Mouse (Mus musculus) granulocyte monocyte progenitor cell, adult 5-6 weeks (primary cell): Measurements from ENCODE around the gene Gm379. TPM values are rescaled to one million over a fixed set of nuclear protein-coding genes. Genes with fewer than 3 reads are reported as not detected.

Source experiments
- ATAC-seq: replicated peaks from 2 replicates; pipeline ENCODE4 v1.8.0; 2016; ENCODE audit warnings: mild to moderate bottlenecking, moderate TSS enrichment, inconsistent platforms; ENCODE audit not compliant: poor library complexity, severe bottlenecking
- total RNA-seq, 2 experiments: library from RNA; stranded (forward) in 1 of 2; stranded (reverse) in 1 of 2; fragments of 200-712, 200-1000 nt in 1 of 2; fragments of >200 nt in 1 of 2; fragmentation: Nextera tagmentation in 1 of 2; gene quantifications; 2 replicates each; pipeline ENCODE4 v1.2.3; 2014 to 2017

Gm379 gene
- total RNA-seq (2014; fragmentation: Nextera tagmentation) (not detected in 2 replicates), total RNA-seq (2017) (not detected in 2 replicates)

DNA sequence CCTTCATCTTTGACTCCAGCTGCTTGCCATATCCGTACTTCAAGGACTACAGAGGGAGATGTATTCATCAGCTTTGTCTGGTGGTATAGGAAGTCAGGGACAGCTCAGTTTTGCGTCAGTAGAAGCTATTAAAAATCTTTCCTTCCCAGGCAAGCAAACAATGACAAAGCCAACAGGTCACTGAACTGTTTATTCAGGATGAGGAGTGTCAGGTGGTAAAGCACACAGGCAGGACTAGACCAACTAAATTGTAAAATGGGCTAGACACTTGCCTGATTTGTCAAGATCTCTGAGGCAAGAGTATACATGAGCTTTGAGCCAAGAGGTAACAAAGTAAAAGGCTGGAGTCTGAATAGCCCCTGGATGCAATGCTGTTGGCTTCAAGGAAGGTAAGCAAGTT, at the start of gene Gm379:
Gene Gm379, minus strand, starts transcription at position 7 of the 400 bp plus-strand sequence.
- ATAC-seq, result no peak

DNA sequence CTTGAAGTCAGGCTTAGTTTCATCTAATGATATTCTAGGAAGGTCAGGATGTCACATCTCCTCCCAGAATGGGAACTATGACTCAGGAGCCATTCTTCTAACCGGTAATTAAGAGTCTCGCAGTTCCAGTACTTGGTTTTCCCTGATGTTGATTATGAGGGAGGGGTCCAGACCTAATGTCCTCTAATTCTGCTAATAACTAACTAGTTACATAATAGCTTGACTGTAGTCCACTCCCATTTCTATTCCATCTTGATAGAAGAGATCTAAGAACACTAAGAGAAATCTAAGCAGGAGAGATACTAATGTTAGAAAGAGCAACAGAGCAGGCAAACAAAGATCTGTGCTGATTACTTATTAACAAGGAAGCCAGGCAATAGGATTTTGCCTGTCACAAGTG, 39.6 kb upstream of the Gm379 start:
- no peak for ATAC-seq

DNA sequence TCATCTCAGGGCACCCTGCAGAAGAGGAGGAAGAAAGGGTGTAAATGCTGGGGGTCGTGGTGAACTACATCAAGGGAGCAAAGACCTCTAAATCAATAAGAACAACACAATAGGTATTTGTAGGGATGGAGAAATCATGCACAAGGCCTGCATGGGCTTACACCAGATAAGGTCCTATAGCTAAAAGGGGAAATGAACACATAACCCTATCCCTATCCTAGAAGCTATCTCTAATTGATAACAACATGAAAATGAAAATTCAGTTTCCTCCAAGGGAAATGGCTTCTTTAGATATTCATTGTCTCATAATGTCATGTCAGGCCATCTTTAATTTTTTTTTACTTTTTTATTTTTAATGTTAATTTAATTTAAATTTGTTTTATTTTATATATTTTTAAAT, 4.2 kb upstream of the Gm379 start:
- ATAC-seq, result no peak

DNA sequence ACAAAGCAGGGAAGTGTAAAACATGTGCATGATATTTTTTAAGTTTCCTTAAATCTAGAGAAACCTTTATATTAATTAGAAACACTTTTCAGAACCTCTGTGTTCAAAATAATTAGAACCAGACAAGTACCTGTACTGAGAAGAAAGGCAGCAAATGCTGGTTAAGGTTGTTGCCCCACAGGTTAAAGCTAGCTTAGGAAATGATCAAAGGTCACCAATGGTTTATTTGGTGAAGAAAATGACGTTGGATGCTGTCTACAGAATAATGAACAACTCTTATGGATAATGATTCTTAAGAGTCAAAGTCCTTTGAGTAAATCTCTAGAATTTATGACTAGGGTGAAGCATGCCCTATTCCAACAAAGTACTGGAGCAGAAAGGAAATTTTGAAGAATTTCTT, 42.7 kb downstream of the Gm379 start:
- no peak for ATAC-seq

DNA sequence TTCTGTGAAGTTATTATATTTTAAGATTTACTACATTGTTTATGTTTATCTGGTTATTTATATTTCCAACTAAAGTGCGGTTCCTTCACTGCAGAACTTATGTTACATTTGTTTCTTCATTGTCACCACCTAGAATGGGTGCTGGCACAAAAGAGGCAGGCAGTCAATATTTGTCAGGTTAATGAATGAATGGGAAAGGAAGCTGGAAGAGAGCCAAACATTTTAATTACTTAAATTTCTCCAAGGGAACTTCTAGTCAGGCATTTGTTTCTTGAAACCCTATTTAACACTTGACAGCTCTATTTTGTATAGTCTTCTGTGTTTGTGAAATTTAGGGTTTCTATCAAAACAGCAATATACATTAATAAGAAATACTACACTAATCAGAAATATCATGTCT, 43.8 kb downstream of the Gm379 start:
- ATAC-seq, result no peak

Other genes with a start within 250 kb of the Gm379 start
- 12.1 and 16.5 TPM in 2 replicates for gene Brwd3, start 169.5 kb upstream of the Gm379 start, total RNA-seq (2014; fragmentation: Nextera tagmentation)
- 7.0 and 7.1 TPM in 2 replicates for gene Brwd3, start 169.5 kb upstream of the Gm379 start, total RNA-seq (2017)